Mouse (Mus musculus): ENCODE measurements around the gene Scamp1. TPM values are rescaled to one million over a fixed set of nuclear protein-coding genes. Genes with fewer than 3 reads are reported as not detected.

Scamp1 gene
- polyA plus RNA-seq, 1 experiment: 3.8 TPM

- H3K4me1 ChIP-seq (ENCODE audit: control insufficient read depth, insufficient read depth, insufficient read length): peaks cover 6% of the 10 kb centered on the region
- 3% methylated on average over 60 of the region's 65 CpGs for WGBS
- peak overlapping the region; percentile 22; the same call in 1 of the 2 replicates for H3K27ac ChIP-seq (ENCODE audit: insufficient read depth, low read length)
- no peak for DNase-seq (ENCODE audit: low read depth in 1 of 2, low spot score in 2 of 2)
- H3K36me3 ChIP-seq (ENCODE audit: control insufficient read depth, insufficient read depth, low read length): no peaks in the 10 kb centered on the region
- TF ChIP-seq POLR2A (IDR thresholded peaks at IDR 0.05; ENCODE audit: low read depth, low read length) (no peak), CTCF (IDR thresholded peaks at IDR 0.05; ENCODE audit: extremely low read depth, insufficient read depth, insufficient read length, insufficient replicate concordance) (no peak)
- peak overlapping the region; percentile 53 for H3K4me3 ChIP-seq (ENCODE audit: extremely low read depth, insufficient read depth, insufficient read length)
- H3K27me3 ChIP-seq (ENCODE audit: control insufficient read depth, insufficient read depth, low read length): peaks cover 12% of the 10 kb centered on the region
Observed at GRCm38 (mm10) chr13:94284543-94285269, 951 bp downstream of the Scamp1 start.

DNA sequence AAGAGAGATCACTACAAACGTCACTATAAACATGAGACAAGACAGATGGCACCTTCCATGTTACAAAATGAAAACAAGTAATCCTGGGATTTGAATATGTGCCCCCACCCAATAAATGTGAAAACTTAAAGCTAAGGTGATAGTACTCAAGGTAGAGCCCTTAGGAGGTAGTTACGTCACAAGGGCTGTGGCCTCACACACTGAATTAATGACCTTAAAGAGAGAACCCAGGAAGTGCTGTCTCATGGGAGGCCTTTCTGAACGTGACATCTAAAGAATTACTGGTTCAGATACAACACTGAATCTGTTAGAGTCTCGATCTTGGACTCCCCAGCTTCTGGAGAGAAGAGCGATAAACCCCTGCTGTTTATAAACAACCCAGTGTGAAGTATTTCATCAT, 6.2 kb downstream of the Scamp1 start:
- 58% methylated on average over 5 of the region's 5 CpGs for WGBS
- no peaks in the 10 kb centered on the region for H3K36me3 ChIP-seq (ENCODE audit: control insufficient read depth, insufficient read depth, low read length)
- no peak for DNase-seq (ENCODE audit: low read depth in 1 of 2, low spot score in 2 of 2)
- no peak for TF ChIP-seq CTCF (IDR thresholded peaks at IDR 0.05; ENCODE audit: extremely low read depth, insufficient read depth, insufficient read length, insufficient replicate concordance)
- no peak for TF ChIP-seq POLR2A (IDR thresholded peaks at IDR 0.05; ENCODE audit: low read depth, low read length)
- no peak overlapping the region for H3K4me3 ChIP-seq (ENCODE audit: extremely low read depth, insufficient read depth, insufficient read length)
- no peak overlapping the region for H3K27ac ChIP-seq (ENCODE audit: insufficient read depth, low read length)
- H3K4me1 ChIP-seq (ENCODE audit: control insufficient read depth, insufficient read depth, insufficient read length): no peaks in the 10 kb centered on the region
- H3K27me3 ChIP-seq (ENCODE audit: control insufficient read depth, insufficient read depth, low read length): peaks cover 1% of the 10 kb centered on the region; the same call in 1 of the 2 replicates

DNA sequence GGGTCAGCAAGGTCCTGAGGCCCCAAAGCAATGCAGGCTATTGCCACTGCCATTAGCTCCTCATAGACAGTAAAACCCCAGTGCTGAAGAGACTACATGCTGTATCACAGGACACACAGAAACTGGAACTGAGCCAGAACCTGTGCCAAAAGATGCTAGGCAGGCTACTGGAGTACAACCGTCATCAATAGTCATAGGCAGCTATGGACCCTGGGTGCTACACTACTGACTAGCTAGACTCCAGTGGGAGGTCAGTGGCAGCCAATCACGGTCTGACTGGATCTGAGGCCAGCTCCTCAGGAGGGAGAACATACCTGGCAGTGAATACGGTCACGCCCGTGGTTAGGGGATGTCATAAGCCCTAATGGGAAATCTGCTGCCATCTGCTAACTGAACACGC, 14.4 kb downstream of the Scamp1 start:
- 89% methylated on average over 6 of the region's 6 CpGs for WGBS
- Histone ChIP-seq H3K4me1 (ENCODE audit: control insufficient read depth, insufficient read depth, insufficient read length) (no peaks in the 10 kb centered on the region), H3K36me3 (ENCODE audit: control insufficient read depth, insufficient read depth, low read length) (no peaks in the 10 kb centered on the region), H3K4me3 (ENCODE audit: extremely low read depth, insufficient read depth, insufficient read length) (no peak overlapping the region), H3K27me3 (ENCODE audit: control insufficient read depth, insufficient read depth, low read length) (no peaks in the 10 kb centered on the region), H3K27ac (ENCODE audit: insufficient read depth, low read length) (no peak overlapping the region)
- TF ChIP-seq CTCF (IDR thresholded peaks at IDR 0.05; ENCODE audit: extremely low read depth, insufficient read depth, insufficient read length, insufficient replicate concordance) (no peak), POLR2A (IDR thresholded peaks at IDR 0.05; ENCODE audit: low read depth, low read length) (no peak)
- no peak for DNase-seq (ENCODE audit: low read depth in 1 of 2, low spot score in 2 of 2)

DNA sequence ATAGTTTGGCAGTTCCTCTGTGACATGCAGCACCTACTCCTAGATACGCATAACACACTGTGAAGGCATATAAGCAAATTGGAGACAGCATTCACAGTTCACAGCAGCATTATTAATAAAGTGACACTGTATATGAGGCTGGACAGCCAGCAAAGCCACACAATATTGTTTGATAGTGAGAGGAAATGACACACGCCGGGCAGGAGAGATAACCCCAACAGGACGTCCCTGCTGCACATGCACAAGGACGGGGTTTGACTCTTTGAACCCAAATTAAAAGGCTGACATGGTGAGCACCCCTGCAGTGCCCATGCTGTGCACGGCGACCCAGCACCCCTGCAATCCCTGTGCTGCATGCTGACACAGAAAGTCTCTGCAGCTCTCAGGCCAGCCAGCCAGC, 17.5 kb downstream of the Scamp1 start:
- Histone ChIP-seq H3K27me3 (ENCODE audit: control insufficient read depth, insufficient read depth, low read length) (no peaks in the 10 kb centered on the region), H3K4me3 (ENCODE audit: extremely low read depth, insufficient read depth, insufficient read length) (no peak overlapping the region), H3K4me1 (ENCODE audit: control insufficient read depth, insufficient read depth, insufficient read length) (no peaks in the 10 kb centered on the region), H3K27ac (ENCODE audit: insufficient read depth, low read length) (no peak overlapping the region), H3K36me3 (ENCODE audit: control insufficient read depth, insufficient read depth, low read length) (no peaks in the 10 kb centered on the region)
- no peak for DNase-seq (ENCODE audit: low read depth in 1 of 2, low spot score in 2 of 2)
- 47% methylated on average over 7 of the region's 7 CpGs for WGBS
- no peak for TF ChIP-seq CTCF (IDR thresholded peaks at IDR 0.05; ENCODE audit: extremely low read depth, insufficient read depth, insufficient read length, insufficient replicate concordance)
- TF ChIP-seq POLR2A (IDR thresholded peaks at IDR 0.05; ENCODE audit: low read depth, low read length): no peak

DNA sequence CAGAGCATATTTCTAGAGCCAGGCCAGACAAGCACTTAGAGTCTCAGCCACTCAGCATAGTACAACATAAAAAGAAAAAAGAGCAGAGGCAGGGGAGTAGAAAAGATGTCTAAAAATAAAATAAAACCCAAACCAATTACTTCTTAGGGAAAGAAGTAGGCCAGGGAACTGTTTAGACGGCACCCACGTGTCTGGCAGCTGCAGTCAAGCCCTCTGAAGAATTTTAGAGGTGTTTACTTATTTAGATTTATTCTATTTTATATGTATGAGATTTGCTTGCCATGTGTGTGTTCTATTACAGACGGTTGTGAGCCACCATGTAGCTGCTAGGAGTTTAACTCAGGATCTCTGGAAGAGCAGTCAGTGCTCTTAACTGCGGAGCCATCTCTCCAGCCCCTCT, 18.5 kb downstream of the Scamp1 start:
- Histone ChIP-seq H3K27ac (ENCODE audit: insufficient read depth, low read length) (no peak overlapping the region), H3K4me3 (ENCODE audit: extremely low read depth, insufficient read depth, insufficient read length) (no peak overlapping the region), H3K36me3 (ENCODE audit: control insufficient read depth, insufficient read depth, low read length) (no peaks in the 10 kb centered on the region), H3K4me1 (ENCODE audit: control insufficient read depth, insufficient read depth, insufficient read length) (no peaks in the 10 kb centered on the region), H3K27me3 (ENCODE audit: control insufficient read depth, insufficient read depth, low read length) (no peaks in the 10 kb centered on the region)
- 85% methylated on average over 4 of the region's 4 CpGs for WGBS
- DNase-seq (ENCODE audit: low read depth in 1 of 2, low spot score in 2 of 2): no peak
- TF ChIP-seq CTCF (IDR thresholded peaks at IDR 0.05; ENCODE audit: extremely low read depth, insufficient read depth, insufficient read length, insufficient replicate concordance): no peak
- TF ChIP-seq POLR2A (IDR thresholded peaks at IDR 0.05; ENCODE audit: low read depth, low read length): no peak

DNA sequence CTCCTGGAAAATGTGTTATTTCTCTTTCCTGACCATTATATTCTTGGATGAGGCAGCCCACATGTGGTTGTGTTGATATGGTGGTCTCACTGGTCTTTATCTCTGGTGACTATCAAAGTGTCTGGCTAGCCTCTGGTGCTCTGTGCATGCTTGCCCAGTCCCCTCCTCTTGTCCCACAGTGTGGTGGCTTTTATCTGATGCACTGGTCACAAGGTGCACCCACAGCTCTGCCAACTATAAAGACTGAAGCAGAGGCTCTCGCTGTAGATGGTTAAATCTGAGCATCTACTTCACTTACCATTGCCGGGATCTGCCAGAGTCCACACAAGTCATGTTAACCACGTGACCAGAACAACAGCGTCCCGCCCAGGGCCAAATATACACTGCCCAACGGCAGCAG, 19.1 kb downstream of the Scamp1 start:
- WGBS: 81% methylated on average over 6 of the region's 6 CpGs
- H3K36me3 ChIP-seq (ENCODE audit: control insufficient read depth, insufficient read depth, low read length): no peaks in the 10 kb centered on the region
- no peak overlapping the region for H3K4me3 ChIP-seq (ENCODE audit: extremely low read depth, insufficient read depth, insufficient read length)
- H3K27me3 ChIP-seq (ENCODE audit: control insufficient read depth, insufficient read depth, low read length): no peaks in the 10 kb centered on the region
- no peak for DNase-seq (ENCODE audit: low read depth in 1 of 2, low spot score in 2 of 2)
- H3K27ac ChIP-seq (ENCODE audit: insufficient read depth, low read length): no peak overlapping the region
- no peak for TF ChIP-seq CTCF (IDR thresholded peaks at IDR 0.05; ENCODE audit: extremely low read depth, insufficient read depth, insufficient read length, insufficient replicate concordance)
- no peak for TF ChIP-seq POLR2A (IDR thresholded peaks at IDR 0.05; ENCODE audit: low read depth, low read length)
- no peaks in the 10 kb centered on the region for H3K4me1 ChIP-seq (ENCODE audit: control insufficient read depth, insufficient read depth, insufficient read length)

- Histone ChIP-seq H3K27ac (ENCODE audit: insufficient read depth, low read length) (no peak overlapping the region), H3K4me1 (ENCODE audit: control insufficient read depth, insufficient read depth, insufficient read length) (no peaks in the 10 kb centered on the region), H3K4me3 (ENCODE audit: extremely low read depth, insufficient read depth, insufficient read length) (no peak overlapping the region), H3K27me3 (ENCODE audit: control insufficient read depth, insufficient read depth, low read length) (no peaks in the 10 kb centered on the region), H3K36me3 (ENCODE audit: control insufficient read depth, insufficient read depth, low read length) (no peaks in the 10 kb centered on the region)
- DNase-seq (ENCODE audit: low read depth in 1 of 2, low spot score in 2 of 2): no peak
- WGBS: 95% methylated on average over 3 of the region's 3 CpGs
- TF ChIP-seq CTCF (IDR thresholded peaks at IDR 0.05; ENCODE audit: extremely low read depth, insufficient read depth, insufficient read length, insufficient replicate concordance): no peak
Observed at GRCm38 (mm10) chr13:94265291-94265690, 20.4 kb downstream of the Scamp1 start.

Data from spleen, adult 2 months (tissue).